Mouse (Mus musculus) limb, embryonic 14.5 days (tissue): Measurements from ENCODE around the gene Aldh6a1. TPM values are rescaled to one million over a fixed set of nuclear protein-coding genes. Genes with fewer than 3 reads are reported as not detected.

Source experiments
- ATAC-seq: fragments of 200-750 bp; cut with Nextera tagmentation; 2 replicates; pipeline ENCODE4 v1.8.0; 2017; ENCODE audit warnings: low read depth, moderate number of reproducible peaks, moderate TSS enrichment; ENCODE audit not compliant: low FRiP score
- DNase-seq: peaks from one replicate; pipeline ENCODE4 v3.0.0-alpha.2; 2015; ENCODE audit warnings: low spot score
- H3K27ac ChIP-seq: fragments of 300-500 bp; sonication (generic); replicated peaks from 2 replicates; pipeline ENCODE4 v1.5.1; 2014; ENCODE audit warnings: low read depth, mild to moderate bottlenecking, low read length, moderate library complexity, mixed read lengths
- H3K27me3 ChIP-seq: fragments of 300-500 bp; sonication (generic); 2 replicates; pipeline ENCODE4 v1.6.1; 2014; ENCODE audit warnings: low read length, mixed read lengths; ENCODE audit not compliant: control insufficient read depth, insufficient read depth
- H3K36me3 ChIP-seq: fragments of 300-500 bp; sonication (generic); 2 replicates; pipeline ENCODE4 v1.6.1; 2014; ENCODE audit warnings: mild to moderate bottlenecking, low read length, moderate library complexity, mixed read lengths; ENCODE audit not compliant: control insufficient read depth, insufficient read depth
- H3K4me1 ChIP-seq: fragments of 300-500 bp; sonication (generic); 2 replicates; pipeline ENCODE4 v1.6.1; 2014; ENCODE audit warnings: antibody characterized with exemption, low read length, mixed read lengths; ENCODE audit not compliant: control insufficient read depth, insufficient read depth
- H3K4me2 ChIP-seq: fragments of 300-500 bp; sonication (generic); replicated peaks from 2 replicates; pipeline ENCODE4 v1.6.1; 2014; ENCODE audit warnings: low read depth, mild to moderate bottlenecking, low read length, moderate library complexity; ENCODE audit not compliant: severe bottlenecking
- H3K4me3 ChIP-seq: fragments of 300-500 bp; sonication (generic); replicated peaks from 2 replicates; pipeline ENCODE4 v1.5.1; 2014; ENCODE audit warnings: low read length
- H3K9ac ChIP-seq: fragments of 300-500 bp; sonication (generic); 2 replicates; pipeline ENCODE4 v1.6.1; 2014; ENCODE audit warnings: mild to moderate bottlenecking, low read depth, low read length, moderate library complexity; ENCODE audit not compliant: severe bottlenecking
- H3K9me3 ChIP-seq: fragments of 300-500 bp; sonication (generic); 2 replicates; pipeline ENCODE4 v1.6.1; 2016; ENCODE audit warnings: low read length; ENCODE audit not compliant: control insufficient read depth
- POLR2A ChIP-seq: fragments of 200-500 bp; IDR thresholded peaks from 2 replicates; pipeline ENCODE4 v1.8.0; 2012; ENCODE audit warnings: inconsistent platforms, mild to moderate bottlenecking, moderate library complexity, borderline replicate concordance; ENCODE audit not compliant: insufficient read depth, insufficient read length; ENCODE audit errors: extremely low read depth
- WGBS: fragments of 180-500 bp; shearing (Covaris S2); extraction: QIAGEN DNeasy Blood & Tissue Kit; methylation state at CpG from one replicate; pipeline ENCODE4 v1.1.7; 2014; 5-methylcytosine and 5-hydroxymethylcytosine counted together
- polyA plus RNA-seq, 2 experiments: library from polyadenylated mRNA; depleted of rRNA in 1 of 2; stranded (reverse) in 1 of 2; unstranded in 1 of 2; fragments of >200 nt; fragmentation: Nextera tagmentation in 1 of 2; extraction: Ambion mirVana in 1 of 2; gene quantifications; 2 replicates each; pipeline versions ENCODE4 v1.2.1 to v1.2.3; 2012 to 2014

The Aldh6a1 gene
- polyA plus RNA-seq, 2 experiments: 19.0 to 41.2 TPM

GRCm38 (mm10) chr12:84456911-84457310, 6.1 kb upstream of the Aldh6a1 start:
- Histone ChIP-seq H3K4me3 (no peak overlapping the region), H3K9ac (no peak overlapping the region), H3K27ac (no peak overlapping the region), H3K36me3 (peaks cover 35% of the 10 kb centered on the region), H3K4me1 (no peaks in the 10 kb centered on the region), H3K9me3 (no peaks in the 10 kb centered on the region), H3K27me3 (no peaks in the 10 kb centered on the region), H3K4me2 (no peak overlapping the region)
- WGBS: 90% methylated on average over 3 of the region's 3 CpGs
- no peak for TF ChIP-seq POLR2A
- ATAC-seq: no peak
- DNase-seq: no peak

DNA sequence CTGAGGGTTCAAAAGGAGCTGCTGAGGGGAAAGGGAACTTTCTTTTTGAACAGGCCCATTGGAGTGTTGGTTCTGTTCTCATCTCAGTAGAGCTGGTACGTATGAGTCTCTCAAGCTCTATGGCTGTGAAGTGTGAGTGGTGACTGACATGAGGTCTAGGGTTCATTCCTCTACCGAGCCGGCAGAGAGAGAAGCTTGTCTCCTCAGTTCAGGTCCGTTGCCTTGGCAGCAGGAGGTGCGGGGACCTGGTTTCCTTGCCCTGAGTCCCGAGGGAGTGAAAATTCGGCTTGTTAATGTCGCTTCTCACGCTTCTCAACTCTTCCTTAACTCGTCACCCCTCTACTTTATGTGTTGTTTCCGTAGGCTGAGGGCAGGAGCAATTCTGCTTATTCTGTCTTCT, 997 bp upstream of the Aldh6a1 start:
- Histone ChIP-seq H3K27ac (no peak overlapping the region), H3K4me1 (0 out of 2 replicates have a peak, but pooled peaks cover 6% of the 10 kb centered on the region)
- under 1% methylated on average over 11 of the region's 11 CpGs for WGBS

GRCm38 (mm10) chr12:84450351-84450717, 470 bp downstream of the Aldh6a1 start:
- peak overlapping the region; percentile 49; the same call in 1 of the 2 replicates for H3K27ac ChIP-seq
- H3K9me3 ChIP-seq: no peaks in the 10 kb centered on the region
- TF ChIP-seq POLR2A: no peak
- no peaks in the 10 kb centered on the region for H3K27me3 ChIP-seq
- WGBS: under 1% methylated on average over 6 of the region's 6 CpGs
- H3K9ac ChIP-seq: peak overlapping the region; percentile 57
- no peak for ATAC-seq
- 0 out of 2 replicates have a peak, but pooled peaks cover 6% of the 10 kb centered on the region for H3K4me1 ChIP-seq
- H3K36me3 ChIP-seq: no peaks in the 10 kb centered on the region
- H3K4me2 ChIP-seq: peak overlapping the region; percentile 90
- DNase-seq: no peak
- peak overlapping the region; percentile 60 for H3K4me3 ChIP-seq

More for the DNA sequence above, 997 bp upstream of the Aldh6a1 start:
- no peaks in the 10 kb centered on the region for H3K36me3 ChIP-seq
- H3K9ac ChIP-seq: peak overlapping the region; percentile 53
- peak overlapping the region; percentile 74 for H3K4me2 ChIP-seq
- no peaks in the 10 kb centered on the region for H3K9me3 ChIP-seq
- no peaks in the 10 kb centered on the region for H3K27me3 ChIP-seq
- ATAC-seq: no peak
- DNase-seq: peak; percentile 2
- TF ChIP-seq POLR2A: no peak
- peak overlapping the region; percentile 60 for H3K4me3 ChIP-seq

DNA sequence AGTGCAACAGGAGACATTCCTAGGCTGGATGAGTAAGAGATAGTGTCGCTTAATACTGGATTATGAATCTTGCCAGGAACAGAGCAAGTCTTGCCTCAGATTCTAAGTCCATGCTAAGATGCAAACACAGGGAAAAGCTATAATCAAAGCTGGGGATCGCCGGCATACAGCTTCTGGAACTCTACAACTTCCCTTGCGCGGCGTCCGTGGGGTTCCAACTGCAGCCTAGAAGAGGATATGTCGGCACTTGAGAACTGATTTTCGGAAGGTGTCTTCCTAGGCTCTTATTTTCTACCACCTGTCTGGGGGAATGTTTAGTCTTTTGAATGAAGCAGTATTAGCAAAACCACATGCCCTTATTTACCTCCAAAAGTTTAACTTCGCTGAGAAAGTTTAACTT, 917 bp downstream of the Aldh6a1 start:
- Histone ChIP-seq H3K4me3 (peak overlapping the region; percentile 60; the same call in 1 of the 2 replicates), H3K4me2 (peak overlapping the region; percentile 90), H3K9me3 (no peaks in the 10 kb centered on the region), H3K9ac (peak overlapping the region; percentile 57; the same call in 1 of the 2 replicates), H3K4me1 (0 out of 2 replicates have a peak, but pooled peaks cover 6% of the 10 kb centered on the region), H3K27ac (no peak overlapping the region), H3K36me3 (no peaks in the 10 kb centered on the region), H3K27me3 (no peaks in the 10 kb centered on the region)
- ATAC-seq (no peak), DNase-seq (no peak)
- no peak for TF ChIP-seq POLR2A
- WGBS: 47% methylated on average over 10 of the region's 10 CpGs

- no peak overlapping the region for H3K4me2 ChIP-seq
- no peaks in the 10 kb centered on the region for H3K9me3 ChIP-seq
- no peak for ATAC-seq
- H3K27me3 ChIP-seq: no peaks in the 10 kb centered on the region
- no peak for DNase-seq
- no peaks in the 10 kb centered on the region for H3K36me3 ChIP-seq
- H3K4me1 ChIP-seq: 0 out of 2 replicates have a peak, but pooled peaks cover 6% of the 10 kb centered on the region
- no peak overlapping the region for H3K4me3 ChIP-seq
- no peak overlapping the region for H3K9ac ChIP-seq
- no peak overlapping the region for H3K27ac ChIP-seq
- WGBS: 88% methylated on average over 6 of the region's 6 CpGs
- TF ChIP-seq POLR2A: no peak
Measured at GRCm38 (mm10) chr12:84448181-84448580, 2.6 kb downstream of the Aldh6a1 start.

GRCm38 (mm10) chr12:84447386-84447785, 3.4 kb downstream of the Aldh6a1 start:
- Histone ChIP-seq H3K9ac (no peak overlapping the region), H3K4me1 (0 out of 2 replicates have a peak, but pooled peaks cover 6% of the 10 kb centered on the region), H3K36me3 (no peaks in the 10 kb centered on the region), H3K4me2 (no peak overlapping the region), H3K9me3 (no peaks in the 10 kb centered on the region), H3K4me3 (no peak overlapping the region), H3K27me3 (no peaks in the 10 kb centered on the region), H3K27ac (no peak overlapping the region)
- no peak for TF ChIP-seq POLR2A
- 70% methylated on average over 1 of the region's 1 CpGs for WGBS
- ATAC-seq (no peak), DNase-seq (no peak)
